Mouse (Mus musculus): ENCODE measurements around the gene Sept7. TPM values are rescaled to one million over a fixed set of nuclear protein-coding genes. Genes with fewer than 3 reads are reported as not detected.
"Not testable (repeated sequence)": the region's sequence is repeated elsewhere in the genome, so short reads cannot be mapped to it uniquely, and the experiment has no call there.

The Sept7 gene
- total RNA-seq, 2 experiments from 2014 or later, result 62.9 to 78.4 TPM

DNA sequence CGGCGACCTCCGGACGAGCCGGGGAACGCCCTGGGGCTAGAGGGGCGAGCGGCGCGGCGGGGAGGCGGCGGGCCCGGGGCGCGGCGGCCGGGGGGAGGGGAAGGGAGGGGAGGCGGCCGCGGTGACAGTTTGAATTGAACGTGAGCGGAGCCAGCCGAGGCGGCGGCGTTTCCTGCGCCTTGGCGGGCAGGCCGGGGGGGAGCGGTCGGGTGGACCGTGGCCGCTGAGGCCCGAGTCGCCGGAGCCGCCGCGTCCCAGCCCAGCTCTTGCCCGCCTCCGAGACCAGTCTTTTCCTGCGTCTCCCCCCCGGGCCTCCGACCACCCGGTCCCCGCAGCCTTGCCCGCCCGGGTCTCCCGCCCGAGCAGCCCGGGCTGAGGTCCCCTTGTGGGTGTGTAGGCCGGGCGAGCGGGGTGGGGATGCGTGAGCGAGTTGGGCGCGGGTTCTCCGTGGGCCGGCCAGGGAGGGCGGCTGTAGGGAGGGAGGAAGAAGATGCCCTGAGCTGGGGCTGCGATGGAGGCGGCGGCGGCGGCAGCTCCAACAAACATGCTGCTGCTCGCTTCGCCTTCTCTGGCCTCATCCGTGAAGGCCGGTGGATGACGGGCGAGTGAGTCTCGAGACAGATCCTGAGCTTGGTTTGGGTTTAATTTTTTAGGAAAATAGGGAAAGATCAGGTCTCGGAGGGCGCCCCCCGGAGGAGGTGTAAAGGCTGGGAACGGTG, 679 bp downstream of the Sept7 start:
- peak; percentile 64 for DNase-seq (ENCODE audit: low spot score)

GRCm38 (mm10) chr9:25253478-25253824, 1.2 kb downstream of the Sept7 start:
- no peak for DNase-seq (ENCODE audit: low spot score)

- DNase-seq (ENCODE audit: low spot score), result no peak
Measured at GRCm38 (mm10) chr9:25260411-25260810, 8.2 kb downstream of the Sept7 start.

- no peak for DNase-seq (ENCODE audit: low spot score)
Measured at GRCm38 (mm10) chr9:25260979-25261378, 8.7 kb downstream of the Sept7 start.

- DNase-seq (ENCODE audit: low spot score), result no peak
Measured at GRCm38 (mm10) chr9:25262087-25262486, 9.8 kb downstream of the Sept7 start.

GRCm38 (mm10) chr9:25265795-25266194, 13.6 kb downstream of the Sept7 start:
- no peak for DNase-seq (ENCODE audit: low spot score)

- DNase-seq (ENCODE audit: low spot score), result no peak
Measured at GRCm38 (mm10) chr9:25267133-25267532, 14.9 kb downstream of the Sept7 start.

DNA sequence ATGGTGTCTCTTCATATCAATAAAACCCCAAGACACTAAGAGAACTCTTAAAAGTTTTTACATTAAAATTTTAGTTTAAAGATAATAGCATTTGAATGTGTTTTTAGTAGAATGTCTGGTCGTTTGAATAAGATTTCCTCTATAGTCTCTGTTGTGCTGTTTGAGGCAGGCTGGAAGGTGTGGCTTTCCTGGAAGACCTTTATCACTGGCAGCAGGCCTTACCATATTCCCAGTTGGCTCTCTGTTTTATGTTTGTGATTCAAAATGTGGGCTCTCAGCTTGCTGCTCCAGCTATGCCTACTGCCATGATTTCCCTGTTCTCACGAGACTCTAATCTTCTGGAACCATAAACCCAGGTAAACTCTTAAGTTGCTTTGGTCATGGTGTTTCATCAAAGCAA, 15.3 kb downstream of the Sept7 start:
- DNase-seq (ENCODE audit: low spot score), result no peak

- no peak for DNase-seq (ENCODE audit: low spot score)
Measured at GRCm38 (mm10) chr9:25271902-25272301, 19.7 kb downstream of the Sept7 start.

DNA sequence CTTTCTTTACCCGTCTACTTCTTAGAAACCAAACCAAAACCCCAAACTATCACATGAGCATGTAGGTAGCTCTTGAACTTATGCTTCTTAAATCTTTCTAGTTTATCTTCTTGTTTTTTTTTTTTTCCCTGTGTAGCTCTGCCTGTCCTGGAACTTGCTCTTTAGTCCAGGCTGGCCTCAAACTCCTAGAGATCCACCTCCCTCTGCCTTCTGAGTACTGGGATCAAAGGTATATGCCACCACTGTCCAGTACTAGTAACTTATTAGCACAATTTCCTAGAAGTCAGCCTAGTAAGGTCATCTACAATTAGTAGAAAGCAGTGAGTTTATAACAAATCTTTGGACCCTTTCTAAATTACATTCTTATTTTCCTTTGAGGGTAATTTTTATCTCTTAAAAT, 37.6 kb downstream of the Sept7 start:
- no peak for DNase-seq (ENCODE audit: low spot score)

DNA sequence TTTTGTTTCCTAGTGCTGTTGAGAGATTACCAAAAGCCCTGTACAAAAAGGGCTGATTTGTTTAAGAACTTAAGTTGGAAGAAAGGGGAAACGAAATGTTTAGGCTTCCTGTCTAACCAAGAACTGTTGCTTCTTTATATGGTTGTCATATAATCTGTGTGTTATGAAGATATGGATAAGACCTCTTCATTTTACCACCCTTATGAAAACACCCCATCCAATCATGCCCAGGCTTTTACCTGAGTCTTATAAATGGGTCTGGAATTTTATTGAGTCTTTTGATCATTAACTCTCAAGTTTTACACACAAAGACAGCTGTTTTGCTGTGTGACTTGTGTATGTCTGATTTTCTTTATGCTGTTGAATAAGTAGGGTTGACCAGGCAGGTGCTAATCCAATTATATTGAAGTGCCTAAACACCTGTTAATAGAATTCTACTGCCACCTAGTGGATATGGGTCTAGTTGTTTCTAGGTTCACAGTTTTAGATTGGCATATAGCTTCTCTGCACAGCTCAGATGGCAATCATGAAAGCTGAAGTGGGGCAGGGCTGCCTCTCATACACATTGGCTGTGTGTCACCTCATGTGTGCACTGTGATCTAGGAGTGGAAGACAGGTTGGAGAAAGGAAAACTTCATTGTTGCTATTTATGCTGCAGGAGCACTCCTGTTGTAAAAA, 57.4 kb downstream of the Sept7 start:
- peak; percentile 62 for DNase-seq (ENCODE audit: low spot score)

DNA sequence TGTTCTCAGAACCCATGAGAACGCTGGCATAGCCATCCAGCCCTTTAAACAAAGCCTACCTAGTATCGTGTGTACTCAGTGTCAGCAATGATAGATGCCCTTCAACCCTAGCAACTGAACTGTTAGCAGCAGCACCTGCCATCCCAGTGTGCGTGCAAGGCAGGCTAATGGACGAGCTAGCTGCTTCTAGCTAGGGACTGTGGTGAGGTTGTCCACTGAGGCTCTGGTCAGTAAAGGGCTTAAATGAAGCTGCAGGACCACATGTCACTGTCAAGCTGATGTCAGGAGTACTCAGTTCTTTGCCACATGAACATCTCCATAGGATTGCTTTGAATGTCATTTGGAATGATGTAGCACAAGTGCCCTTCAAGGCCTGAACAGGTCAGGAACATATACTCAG, 62.1 kb downstream of the Sept7 start:
- no peak for DNase-seq (ENCODE audit: low spot score)

DNA sequence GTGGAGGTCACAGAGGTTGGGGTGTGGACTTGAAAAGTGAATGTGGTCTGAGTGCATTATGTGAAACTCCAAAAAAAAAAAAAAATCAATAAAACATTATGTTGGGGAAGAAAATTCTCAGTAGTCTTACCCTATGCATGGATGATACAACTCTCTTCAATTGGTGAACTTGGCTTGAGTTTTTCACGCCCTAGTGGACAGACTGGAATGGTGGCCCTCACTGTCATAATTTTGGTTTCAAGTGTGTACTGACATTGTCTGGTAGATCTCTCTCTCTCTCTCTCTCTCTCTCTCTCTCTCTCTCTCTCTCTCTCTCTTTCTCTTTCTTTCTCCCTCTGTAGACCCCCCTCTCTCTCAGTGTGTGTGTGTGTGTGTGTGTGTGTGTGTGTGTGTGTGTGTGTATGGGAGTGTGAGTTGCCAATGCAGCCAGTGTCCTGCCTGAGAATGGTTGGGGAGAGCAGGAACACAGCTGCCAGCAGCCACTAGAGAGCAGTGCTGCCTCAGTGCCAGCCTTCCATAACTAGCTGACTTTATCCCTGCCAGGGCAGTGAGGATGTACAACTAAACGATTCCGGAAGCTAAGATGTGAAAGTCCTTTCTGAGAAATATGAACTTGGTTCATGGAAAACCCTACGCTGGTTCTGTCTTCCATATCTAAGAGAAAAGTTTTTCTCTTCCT, 65.7 kb downstream of the Sept7 start:
- peak; percentile 52 for DNase-seq (ENCODE audit: low spot score)

DNA sequence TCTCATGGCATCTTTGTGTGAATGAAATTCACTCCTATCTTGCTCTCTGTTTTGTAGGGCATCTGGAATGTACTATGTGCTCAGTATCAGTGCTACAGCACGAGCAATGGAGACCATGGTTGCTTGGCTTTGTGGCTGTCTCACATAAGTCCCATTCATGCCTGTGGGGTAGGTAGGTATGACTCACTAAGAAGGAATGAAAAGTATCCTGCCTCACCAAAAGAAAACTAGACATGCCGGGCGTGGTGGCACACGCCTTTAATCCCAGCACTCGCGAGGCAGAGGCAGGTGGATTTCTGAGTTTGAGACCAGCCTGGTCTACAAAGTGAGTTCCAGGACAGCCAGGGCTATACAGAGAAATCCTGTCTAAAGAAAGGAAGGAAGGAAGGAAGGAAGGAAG, 67.4 kb downstream of the Sept7 start:
- DNase-seq (ENCODE audit: low spot score), result not testable (repeated sequence)

- no peak for DNase-seq (ENCODE audit: low spot score)
Measured at GRCm38 (mm10) chr9:25327727-25328370, 75.6 kb downstream of the Sept7 start.

DNA sequence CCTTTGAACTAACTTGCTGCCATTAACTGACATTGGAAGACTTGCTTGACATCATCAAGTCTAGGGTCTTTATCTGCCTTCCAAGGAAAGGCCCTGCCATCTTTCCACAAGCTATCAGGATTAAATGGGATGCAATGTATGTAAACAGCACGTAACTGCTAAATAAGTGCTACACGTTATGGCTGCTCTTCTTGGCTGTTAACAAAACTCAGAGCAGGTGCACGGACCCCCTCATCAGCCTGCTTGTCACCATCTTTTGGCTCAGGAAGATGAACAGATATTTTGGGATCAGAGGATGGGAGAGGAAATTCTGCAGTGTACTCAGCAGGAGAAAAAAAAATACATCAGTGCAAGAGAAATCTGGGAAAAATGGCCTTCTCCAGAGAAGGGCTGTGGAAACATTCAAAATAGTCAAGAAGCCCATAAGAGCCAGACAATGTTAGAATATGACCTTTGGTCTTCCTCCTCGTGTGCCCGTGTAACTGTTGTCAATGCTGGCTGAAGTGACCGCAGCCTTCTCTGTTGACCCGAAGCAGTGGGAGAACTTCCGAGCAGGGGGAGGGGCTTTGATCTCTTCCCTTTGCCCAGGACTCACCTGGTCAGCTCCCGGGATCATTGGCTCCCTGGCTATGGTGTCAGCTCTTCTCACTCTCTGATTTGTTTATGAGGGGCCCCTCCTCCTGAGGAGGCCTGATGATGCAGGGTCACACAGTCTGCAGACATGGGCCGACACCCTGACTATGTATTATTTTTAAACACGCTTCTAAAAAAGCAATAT, 76.9 kb downstream of the Sept7 start:
- DNase-seq (ENCODE audit: low spot score), result no peak

GRCm38 (mm10) chr9:25337436-25338198, 85.4 kb downstream of the Sept7 start:
- DNase-seq (ENCODE audit: low spot score), result no peak

GRCm38 (mm10) chr9:25340412-25340811, 88.2 kb downstream of the Sept7 start:
- DNase-seq (ENCODE audit: low spot score), result no peak

- no peak for DNase-seq (ENCODE audit: low spot score)
Measured at GRCm38 (mm10) chr9:25353775-25354174, 101.5 kb downstream of the Sept7 start.

GRCm38 (mm10) chr9:25355806-25356205, 103.6 kb downstream of the Sept7 start:
- DNase-seq (ENCODE audit: low spot score), result peak; percentile 88

GRCm38 (mm10) chr9:25357589-25357988, 105.3 kb downstream of the Sept7 start:
- no peak for DNase-seq (ENCODE audit: low spot score)
